Mouse (Mus musculus): ENCODE data around the gene Stxbp2. TPM values are rescaled to one million over a fixed set of nuclear protein-coding genes. Genes with fewer than 3 reads are reported as not detected.

Gene Stxbp2
- total RNA-seq, 2 experiments from 2014 or later: 4.0 to 6.7 TPM

DNA sequence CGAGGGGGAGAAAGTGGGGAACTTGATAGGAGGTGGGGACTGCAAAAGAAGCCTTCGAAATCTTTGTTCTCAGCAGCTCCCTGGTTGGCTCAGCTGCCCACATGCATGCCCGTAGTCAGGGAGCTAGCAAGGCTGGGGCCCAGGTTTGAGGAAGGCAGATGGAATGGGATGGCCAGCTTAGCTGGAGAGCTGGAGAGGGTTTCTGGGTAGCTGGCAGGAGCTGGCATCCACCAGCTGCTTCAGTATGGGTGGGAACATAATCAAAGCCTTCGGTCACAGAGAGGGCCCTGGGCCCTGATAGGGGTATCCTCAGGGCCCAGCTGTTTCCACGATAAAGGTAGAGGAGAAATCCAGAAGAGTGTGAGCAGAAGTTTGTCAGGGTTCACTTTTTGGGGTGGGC, 51.7 kb downstream of the Stxbp2 start:
- no peak for DNase-seq

DNA sequence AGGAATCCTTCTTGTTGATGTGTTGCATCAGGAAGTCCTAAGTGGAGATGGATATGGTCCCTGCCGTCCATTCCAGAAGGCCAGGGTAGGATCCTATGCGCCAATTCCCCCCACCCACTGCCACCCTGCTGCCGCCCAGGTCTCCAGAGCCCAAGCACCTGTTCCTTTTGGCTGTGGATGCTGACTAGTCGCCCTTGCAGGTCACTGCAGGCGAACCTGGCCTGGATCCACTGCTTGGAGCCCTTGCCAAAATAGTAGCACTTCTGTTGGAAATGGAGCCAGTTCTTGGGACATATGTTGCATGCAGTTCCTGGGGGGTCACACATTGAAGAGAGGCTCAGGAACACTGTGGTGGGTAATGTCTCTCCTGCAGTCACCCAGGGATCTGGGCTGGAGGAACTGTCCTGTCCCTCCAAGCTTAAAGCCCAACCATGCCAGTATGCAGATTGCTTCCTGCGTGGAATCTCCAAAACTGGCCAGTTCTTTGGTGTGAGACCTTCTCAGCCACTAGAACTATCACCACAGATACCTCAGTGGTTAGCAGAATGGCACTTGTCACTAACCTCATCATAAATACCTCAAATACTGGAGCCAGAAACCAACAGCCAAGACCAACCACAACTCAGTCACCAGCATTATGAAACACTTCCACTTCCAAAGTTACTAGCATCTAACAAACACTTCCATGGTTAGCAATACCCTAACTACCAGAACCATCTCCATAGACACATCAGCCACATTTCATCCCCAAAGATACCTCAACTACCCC, 52.8 kb downstream of the Stxbp2 start:
- DNase-seq: peak; percentile 60

GRCm38 (mm10) chr8:3684530-3684929, 53.8 kb downstream of the Stxbp2 start:
- DNase-seq: no peak

DNA sequence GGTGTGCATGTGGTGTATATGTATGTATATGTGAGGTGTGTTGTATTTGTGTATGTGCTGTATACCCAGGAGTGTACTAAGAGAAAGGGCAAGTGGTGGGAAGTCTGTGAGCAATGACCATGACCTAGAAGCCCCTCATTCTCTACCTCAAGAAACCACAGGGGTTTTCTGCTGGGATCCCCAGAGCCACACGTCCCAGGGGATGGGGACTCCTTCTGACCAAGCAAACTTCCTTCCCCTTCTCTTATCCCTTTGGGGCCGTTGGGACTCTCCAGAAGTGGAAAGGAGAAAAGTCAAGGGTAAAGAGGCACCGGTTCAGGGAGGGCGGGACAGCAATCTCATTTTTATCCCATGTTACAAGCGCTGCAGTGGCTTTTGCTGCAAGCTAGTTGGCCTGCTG, 54.7 kb downstream of the Stxbp2 start:
- DNase-seq: no peak

DNA sequence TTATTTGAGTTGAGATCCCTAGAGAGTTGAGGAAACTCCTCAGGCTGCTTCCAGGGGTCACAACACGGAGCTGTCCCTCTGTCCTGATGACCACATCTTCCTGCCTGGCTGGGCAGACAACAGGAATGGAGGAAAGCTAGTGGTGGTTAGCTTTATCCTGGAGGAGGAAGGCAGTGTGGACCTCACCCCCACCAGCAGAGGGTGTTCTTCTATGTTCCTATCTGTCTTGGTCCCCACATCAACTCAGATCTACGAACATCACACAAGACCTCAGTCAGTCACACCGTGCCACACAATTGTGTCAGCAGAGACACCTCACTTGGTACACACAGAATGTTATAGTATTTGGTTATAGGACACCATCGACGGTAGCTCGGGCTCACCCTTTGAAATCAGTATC, 56.8 kb downstream of the Stxbp2 start:
- no peak for DNase-seq

- no peak for DNase-seq
These were observed 60.0 kb downstream of the Stxbp2 start for GRCm38 (mm10) chr8:3690774-3691173.

Other genes starting within 250 kb of the Stxbp2 start
- 10 to 100 TPM in 1 of 2 experiments, 1 to 10 TPM in 1; 9.3 to 14.2 TPM for gene Arhgef18, start 237.9 kb upstream of the Stxbp2 start, total RNA-seq (2021)
- 1 to 10 TPM; 3.0 to 3.6 TPM for gene Pex11g, start 163.3 kb upstream of the Stxbp2 start, total RNA-seq (2021)
- gene Tex45, start 160.1 kb upstream of the Stxbp2 start, total RNA-seq (2021): under 1 TPM in 1 of 2 experiments, not detected in 1; 0.14 TPM
- 10 to 100 TPM; 16.0 to 18.7 TPM for gene Zfp358, start 137.8 kb upstream of the Stxbp2 start, total RNA-seq (2021)
- gene Mcoln1, start 130.5 kb upstream of the Stxbp2 start, total RNA-seq (2021): 10 to 100 TPM; 19.0 to 23.9 TPM
- gene Pnpla6, start 115.6 kb upstream of the Stxbp2 start, total RNA-seq (2021): 10 to 100 TPM; 13.6 to 15.4 TPM
- under 1 TPM in 1 of 2 experiments, not detected in 1; 0.21 TPM for gene C330021F23Rik, start 63.0 kb upstream of the Stxbp2 start, total RNA-seq (2021)
- gene Camsap3, start 43.7 kb upstream of the Stxbp2 start, total RNA-seq (2021): 1 to 10 TPM in 1 of 2 experiments, under 1 TPM in 1; 0.97 to 1.5 TPM
- 10 to 100 TPM; 14.9 to 16.4 TPM for gene Xab2, start 9.6 kb upstream of the Stxbp2 start, total RNA-seq (2021)
- 10 to 100 TPM; 76.0 to 76.5 TPM for gene Pet100, start 9.4 kb upstream of the Stxbp2 start, total RNA-seq (2021)
- gene Pcp2, start 5.4 kb upstream of the Stxbp2 start, total RNA-seq (2021): not detected
- under 1 TPM; 0.61 to 0.75 TPM for gene Retn, start 24.8 kb downstream of the Stxbp2 start, total RNA-seq (2021)
- gene Mcemp1, start 34.8 kb downstream of the Stxbp2 start, total RNA-seq (2021): under 1 TPM in 1 of 2 experiments, not detected in 1; 0.41 TPM
- gene Fcor, start 41.4 kb downstream of the Stxbp2 start, total RNA-seq (2021): 1 to 10 TPM; 1.6 to 2.0 TPM
- 10 to 100 TPM; 24.2 to 24.9 TPM for gene Trappc5, start 45.3 kb downstream of the Stxbp2 start, total RNA-seq (2021)
- gene Fcer2a, start 63.2 kb downstream of the Stxbp2 start, total RNA-seq (2021): 1 to 10 TPM; 1.1 to 1.4 TPM
- gene Clec4g, start 89.7 kb downstream of the Stxbp2 start, total RNA-seq (2021): not detected
- not detected for gene Cd209a, start 118.0 kb downstream of the Stxbp2 start, total RNA-seq (2021)
- gene Cd209e, start 223.4 kb downstream of the Stxbp2 start, total RNA-seq (2021): not detected
- gene Cd209d, start 247.6 kb downstream of the Stxbp2 start, total RNA-seq (2021): under 1 TPM in 1 of 2 experiments, not detected in 1; 0.38 TPM

Data from gastrocnemius, postnatal 10 days (tissue).